Mouse (Mus musculus) retina, adult 2 months (tissue): ENCODE measurements at regions not wholly inside any gene's neighbourhood (a gene's known extent, or its start where the extent isn't known, plus 50 kb on each side); places are given as distances from the start of the nearest gene placed in this dataset.
"Not testable (repeated sequence)": the region's sequence is repeated elsewhere in the genome, so short reads cannot be mapped to it uniquely, and the experiment has no call there.

Experiments
- DNase-seq: peaks from one replicate; pipeline ENCODE4 v3.0.0-alpha.2; 2012; ENCODE audit warnings: low read depth, low spot score

DNA sequence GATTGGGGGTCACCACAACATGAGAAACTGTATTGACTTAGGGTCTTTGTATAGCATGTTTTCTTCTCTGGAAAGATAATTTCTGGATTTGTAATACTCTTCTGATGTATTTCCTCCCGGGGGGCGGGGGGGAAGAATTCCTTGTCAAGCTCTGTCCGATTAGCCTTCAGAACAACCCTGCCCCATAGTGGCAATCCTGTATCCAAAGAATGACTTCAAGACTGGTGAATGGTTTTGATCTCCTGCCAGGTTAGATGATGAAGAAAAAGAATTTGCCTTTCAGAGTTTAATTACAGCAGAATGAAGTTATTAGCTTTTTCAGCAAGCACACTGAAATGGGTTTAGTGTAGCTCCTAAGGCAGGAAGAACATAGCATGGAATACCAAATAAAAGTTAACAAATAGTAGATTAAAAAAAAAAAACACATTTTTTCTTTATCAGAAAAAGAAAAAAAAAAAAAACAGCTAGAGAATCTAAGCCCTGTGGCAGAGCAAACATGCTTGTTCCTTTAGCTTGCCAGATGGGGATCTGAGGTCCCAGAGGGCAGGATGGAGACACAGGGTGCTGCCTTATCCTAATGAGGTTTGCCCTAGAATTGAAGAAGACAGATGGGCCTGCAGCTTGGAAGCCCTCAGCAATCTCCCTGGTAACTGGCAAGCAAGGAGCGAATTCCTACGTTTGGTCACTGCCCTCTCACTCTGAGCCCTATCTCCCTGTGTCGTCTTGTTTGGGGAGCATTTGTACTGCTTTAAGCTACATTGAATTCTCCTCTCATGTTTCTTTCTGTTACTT lies 280.9 kb upstream of the Gm9972 start:
- DNase-seq: peak; percentile 13

DNA sequence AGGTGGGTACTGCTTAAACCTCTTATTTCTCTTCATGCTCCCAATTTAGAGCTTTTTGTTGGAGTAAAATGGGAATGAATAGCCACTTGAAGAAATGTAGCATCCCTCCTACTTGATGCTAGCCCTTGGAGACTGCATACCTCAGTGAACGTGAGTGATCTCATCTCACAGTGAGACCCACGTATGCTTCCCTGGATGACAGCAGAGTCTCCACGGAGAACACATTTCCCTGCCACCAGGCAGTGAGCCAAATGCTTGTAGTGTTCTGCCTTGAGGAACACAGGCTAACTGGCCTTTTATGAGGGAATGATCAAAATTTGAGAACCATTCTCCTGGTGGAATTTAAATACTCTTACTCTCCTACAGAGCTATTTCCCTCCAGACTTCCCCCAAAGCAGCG lies 280.1 kb upstream of the Gm9972 start:
- no peak for DNase-seq

DNA sequence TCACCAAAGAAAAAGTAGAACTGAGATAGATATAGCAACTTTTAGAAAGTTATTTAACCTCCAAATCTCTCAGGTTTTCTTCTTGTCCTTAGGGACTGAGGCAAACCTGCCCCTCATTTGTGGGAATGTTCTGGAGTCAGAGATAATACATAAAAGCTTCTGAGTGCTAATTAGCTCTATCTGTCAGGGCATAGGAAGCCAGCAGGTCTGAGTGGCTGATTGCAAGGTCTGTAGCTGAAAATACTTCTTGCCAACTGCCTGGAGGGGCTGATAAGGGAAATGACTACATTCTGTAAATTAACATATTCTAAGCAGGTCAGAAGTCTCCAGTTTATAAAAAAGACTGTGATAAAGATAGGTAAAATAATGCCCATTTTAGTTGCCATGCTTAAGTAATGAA lies 270.3 kb upstream of the Gm9972 start:
- no peak for DNase-seq

DNA sequence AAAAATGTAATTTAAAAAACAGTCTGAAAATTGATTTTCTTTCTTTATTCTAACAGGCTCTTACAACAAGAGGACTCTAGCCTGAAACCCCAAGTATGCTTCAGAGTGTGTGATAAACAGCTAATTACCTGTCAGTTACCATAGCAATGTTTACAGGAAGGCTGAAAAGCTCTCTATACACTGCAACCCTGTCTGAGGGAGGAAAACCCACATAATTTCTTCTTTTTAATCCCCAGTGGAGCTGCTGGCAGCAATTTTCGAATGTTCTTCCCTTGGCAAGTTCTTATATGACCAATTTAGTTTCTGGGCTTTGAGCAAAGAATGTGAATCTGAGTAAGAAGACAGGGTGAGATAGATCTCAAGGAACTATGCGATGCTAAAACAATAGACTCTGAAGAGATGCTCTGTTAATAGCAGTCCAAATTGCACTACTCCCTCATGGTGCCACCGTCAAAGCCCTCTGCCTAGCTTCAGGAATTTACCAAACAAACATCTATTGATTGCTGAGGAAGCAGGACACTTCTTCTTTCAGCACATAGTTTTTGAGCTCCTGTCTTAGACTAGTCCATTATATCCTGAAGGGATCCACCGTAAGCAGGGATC lies 260.4 kb upstream of the Gm9972 start:
- DNase-seq: no peak

DNA sequence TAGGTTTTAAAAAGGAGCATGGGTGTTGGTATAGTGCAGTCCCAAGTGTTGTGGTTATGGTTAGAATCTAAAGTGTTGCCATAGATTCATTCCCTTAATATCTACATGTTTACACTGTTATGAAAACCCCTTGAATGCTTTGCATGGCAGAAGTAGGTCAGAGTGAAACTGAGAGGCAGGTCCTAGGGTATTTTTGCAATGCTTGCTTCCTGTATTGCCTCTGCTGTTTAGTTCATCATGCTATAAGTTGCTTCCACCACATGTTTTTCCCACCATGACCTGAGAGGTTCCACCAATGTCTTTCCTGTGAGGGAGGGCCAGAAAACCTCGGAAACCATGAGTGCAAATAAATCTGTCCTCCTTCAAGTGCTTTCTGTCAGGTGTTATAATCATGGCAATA lies 224.1 kb upstream of the Gm9972 start:
- no peak for DNase-seq

DNA sequence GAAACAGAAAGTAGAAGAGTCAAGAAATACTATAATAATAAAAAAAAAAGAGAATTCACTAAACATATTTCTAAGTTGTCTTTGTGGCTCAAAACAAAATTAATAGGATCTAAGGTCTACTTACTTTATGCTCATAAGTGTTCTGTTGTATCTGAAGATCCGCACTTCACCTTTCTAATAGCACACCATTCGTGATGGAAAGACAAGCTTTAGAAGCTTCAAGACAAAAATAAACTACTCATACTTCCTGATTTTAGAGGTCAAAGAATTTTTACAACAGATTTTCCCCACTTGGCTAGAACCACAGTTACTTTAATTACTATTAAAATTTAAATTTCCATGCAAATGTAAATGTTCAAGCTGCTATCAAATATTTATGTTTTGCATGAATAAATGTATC lies 219.8 kb upstream of the Gm9972 start:
- DNase-seq: no peak

DNA sequence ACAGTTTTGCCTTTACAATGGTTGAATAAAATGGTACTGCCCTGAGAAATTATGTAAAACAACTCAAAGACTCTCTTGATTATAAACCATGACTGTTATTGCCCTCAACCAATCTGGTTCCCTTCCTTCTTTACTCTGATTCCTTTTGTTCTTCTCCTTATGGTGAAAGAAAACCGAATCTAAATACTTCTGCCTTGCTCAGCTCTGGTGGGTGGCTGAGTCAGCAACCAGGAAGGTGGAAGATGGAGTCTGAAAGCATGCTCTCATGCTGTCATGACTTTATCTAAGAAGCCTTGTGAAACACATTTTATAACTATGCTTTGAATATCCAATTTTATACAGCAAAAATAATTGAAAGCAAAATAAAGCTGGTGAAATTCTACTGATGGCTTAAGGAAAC lies 212.7 kb upstream of the Gm9972 start:
- DNase-seq: no peak

DNA sequence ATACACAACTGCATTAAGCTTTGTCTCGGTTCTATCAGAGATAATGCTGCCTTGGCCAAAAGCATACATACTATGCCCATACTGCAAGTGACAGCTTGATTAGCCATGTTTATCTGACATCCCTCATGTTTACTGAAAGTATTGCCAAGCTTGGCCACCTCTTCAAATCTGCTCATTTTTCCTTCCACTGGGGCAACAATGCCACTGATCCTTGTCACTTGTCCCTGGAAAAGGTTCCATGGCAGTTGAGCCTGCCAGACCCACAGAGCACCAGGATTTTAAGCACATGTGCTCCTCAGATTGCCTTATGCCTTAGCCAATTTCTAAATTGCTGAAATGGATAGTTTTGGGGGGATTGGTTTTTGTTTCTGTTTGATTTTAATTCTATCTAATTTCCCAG lies 189.8 kb upstream of the Gm9972 start:
- DNase-seq: no peak

DNA sequence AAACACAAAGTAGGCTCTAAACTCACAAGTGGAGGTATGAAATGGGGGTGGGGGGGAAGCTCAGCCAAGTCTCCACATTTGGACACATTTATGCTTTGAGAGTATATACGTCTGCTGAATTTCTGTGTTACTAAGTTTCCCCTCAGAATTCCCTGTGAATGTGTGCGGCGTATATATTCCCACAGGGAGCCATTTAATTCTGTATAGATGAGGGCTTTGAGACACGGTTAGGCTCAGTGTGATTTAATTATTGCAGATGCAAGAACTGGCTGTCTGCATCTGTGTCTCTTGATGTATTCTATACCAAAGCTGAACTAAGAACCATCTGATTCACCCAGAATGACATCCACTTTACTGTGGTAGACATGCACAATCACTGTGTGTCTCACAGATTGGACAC lies 181.1 kb upstream of the Gm9972 start:
- no peak for DNase-seq

DNA sequence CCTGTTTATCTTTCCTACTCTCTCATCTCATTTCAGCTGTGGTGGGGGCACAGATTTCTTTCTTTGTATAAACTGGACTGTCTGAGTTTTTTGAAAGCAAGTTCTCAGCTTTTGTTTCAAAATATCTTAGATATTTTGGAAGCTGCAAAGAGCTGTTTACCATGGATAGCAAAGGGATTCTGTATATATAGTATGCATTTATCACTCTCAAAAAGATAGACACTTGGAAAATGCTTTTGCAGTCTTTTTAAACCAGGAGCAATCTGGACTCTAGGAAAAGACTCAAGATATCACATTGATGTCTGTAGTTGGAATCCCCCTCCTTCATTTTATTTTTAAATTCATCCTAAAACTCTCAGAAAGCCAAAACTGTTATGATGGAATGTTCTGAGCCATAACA lies 177.9 kb upstream of the Gm9972 start:
- DNase-seq: no peak

DNA sequence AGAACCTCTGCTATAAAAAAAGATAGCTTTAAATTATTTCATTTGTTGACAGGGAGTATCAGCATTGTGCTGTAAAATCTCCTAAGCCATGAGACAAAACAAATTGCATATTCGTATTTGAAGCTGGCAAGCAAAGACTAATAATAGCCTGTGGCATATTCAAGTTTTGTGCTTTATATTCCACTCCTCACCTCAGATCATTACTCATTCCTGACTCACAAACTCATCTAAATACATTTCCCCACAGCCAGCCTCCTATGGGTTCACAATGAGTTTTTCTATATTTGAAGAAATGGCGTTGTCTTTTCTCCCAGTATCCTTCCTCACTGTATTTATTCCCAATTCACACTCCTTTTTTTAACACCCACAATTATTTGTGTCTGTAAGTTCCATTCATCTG lies 161.5 kb upstream of the Gm9972 start:
- DNase-seq: no peak

DNA sequence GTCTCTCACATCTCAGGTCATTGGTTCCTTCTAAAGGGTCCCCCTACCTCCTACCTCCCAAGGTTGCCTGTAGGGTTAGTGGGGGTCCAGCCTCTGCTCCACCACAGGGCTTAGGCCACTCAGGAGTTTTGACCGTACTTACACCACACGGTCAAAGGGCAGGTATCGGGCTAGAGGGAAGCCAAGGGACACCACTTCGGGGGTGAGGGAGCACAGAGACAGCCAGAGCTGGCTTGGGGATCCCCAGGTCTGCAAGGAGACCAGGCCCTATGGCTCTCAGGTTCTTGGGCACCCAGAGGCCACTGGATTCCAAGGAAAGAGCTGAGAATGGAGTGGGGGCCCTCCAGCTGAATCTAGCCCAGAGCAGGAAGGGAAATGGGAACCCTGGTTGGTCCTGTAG lies 135.5 kb upstream of the Gm9972 start:
- DNase-seq: no peak

DNA sequence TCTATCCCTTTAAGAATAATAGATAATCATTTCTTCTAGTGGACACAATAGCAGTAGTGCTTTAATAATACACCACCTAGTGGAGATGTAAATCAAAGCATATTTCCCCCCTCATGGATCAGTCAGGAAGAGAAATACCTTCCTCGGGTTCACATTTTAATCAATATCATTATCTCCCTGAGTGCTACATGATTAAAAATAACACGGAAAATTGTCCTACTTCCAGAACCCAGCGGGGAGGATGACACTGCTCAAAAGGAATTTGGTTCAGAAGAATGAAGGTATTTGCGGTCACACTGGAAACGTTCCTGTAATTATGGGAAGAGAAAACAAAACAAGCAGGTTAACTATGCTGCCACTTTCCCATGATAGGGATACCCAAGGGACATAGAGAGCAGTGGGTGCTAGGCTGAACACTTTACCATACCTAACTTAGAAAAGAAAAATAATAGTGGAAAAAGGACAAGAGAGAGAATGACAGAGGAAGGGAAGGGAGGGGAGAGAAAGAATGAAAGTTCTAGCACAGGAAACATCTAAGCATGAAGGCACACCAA lies 132.0 kb upstream of the Gm9972 start:
- DNase-seq: no peak

DNA sequence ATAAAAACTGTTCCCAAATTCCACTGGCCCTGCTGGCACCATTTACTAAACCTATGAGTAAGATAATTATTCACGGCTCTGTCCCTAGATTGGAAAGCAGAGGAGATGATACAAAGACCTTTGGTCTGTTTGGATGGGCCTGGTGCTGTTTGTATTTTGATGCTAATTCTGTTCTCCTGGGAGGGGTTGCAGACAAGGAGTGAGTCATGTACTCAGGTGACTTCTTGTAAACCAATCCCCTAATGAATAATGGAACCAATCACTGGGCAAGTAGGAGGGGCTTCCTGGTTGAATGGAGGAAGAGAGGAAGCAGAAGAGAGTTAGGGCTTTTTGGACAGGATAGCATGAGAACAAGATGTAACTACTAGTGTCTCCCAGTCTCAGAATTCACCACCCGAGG lies 130.0 kb upstream of the Gm9972 start:
- no peak for DNase-seq

DNA sequence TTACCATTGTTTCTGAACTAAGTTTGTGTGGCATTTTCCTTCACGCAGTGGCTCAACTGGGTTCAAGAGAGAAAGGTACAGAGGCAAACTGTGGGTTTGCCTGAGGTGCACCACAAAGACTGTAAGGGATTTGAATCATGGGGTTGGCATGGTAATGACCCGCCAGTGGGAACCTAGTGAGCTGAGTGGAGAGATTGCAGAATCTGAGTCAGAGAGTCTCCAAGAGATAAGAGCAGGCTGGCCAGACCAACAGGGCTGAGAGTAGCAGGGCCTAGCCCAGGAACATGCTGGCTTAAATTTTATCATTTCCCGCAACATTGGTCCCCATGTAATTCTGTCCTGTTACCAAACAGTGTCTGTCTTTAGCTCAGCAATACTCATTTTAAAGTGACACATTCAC lies 129.5 kb upstream of the Gm9972 start:
- DNase-seq: no peak

DNA sequence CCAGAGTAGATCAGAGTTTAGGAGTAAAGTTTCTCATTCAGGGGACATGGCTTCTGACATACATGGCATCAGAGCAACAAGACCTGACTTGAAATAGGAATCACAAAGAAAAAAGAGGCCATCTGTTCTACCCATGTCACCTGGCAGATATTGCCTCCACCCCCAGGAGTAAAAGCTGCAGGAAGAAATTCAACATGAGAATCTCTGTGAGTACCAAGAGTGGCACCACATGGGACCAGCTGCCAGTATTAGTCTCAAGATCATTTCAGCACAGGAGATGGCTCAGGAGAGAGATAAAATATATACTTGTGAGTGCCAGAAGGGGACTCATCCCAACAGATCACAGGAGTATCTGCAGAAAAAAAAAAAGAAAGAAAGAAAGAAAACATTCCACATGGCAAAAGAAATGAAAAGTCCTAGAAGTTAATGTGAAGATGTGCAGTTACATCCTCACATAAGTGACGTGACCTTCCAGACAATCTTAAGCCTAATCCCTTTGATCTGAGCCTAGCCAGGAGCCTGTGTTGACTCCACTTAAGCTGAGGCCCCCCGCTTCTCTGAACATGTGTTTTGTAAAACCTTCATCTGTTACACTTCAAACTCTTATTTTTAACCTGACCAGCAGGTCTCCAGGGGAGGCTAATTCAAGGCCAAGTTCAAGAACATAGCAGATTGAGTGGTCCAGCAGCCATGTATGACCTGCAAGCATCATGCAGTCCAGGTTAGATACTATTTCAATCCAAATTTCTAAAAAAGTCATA lies 118.9 kb upstream of the Gm9972 start:
- DNase-seq: no peak

DNA sequence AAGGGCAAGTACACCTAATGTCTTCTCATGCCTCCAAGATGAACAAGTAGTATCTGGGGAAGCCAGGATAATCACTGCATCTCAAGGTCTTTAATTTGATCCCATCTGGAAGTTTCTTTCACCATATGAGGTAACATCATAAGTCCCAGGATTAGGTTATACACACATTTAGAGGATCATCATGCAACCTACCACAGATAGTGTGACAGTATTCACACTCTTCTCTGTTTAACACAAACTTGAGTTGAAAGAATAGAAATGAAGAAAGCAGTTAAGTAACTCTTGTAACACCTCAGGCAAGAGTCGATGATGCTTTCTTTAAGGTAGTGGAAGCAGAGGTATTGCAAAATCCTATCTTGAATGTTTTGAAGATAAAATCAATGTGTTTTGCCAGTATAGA lies 116.3 kb upstream of the Gm9972 start:
- no peak for DNase-seq

DNA sequence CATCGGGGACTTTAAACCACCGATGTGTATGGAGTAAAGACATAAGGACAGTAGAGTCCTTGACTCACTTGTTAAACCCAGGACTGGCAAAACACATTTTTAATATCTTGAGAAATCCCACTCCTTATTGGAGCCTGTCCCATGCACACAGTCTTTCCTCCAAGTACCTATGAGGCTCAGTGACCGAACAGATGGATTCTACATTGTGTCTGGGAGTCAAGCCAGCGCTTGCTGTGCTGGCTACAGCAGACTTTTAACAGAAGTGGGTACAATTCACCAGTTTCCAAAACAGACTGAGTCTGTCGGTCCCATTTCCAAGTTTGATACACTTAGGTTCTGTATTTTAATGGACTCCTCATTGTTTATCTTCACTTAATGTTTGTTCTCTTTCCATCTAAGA lies 108.4 kb upstream of the Gm9972 start:
- no peak for DNase-seq

DNA sequence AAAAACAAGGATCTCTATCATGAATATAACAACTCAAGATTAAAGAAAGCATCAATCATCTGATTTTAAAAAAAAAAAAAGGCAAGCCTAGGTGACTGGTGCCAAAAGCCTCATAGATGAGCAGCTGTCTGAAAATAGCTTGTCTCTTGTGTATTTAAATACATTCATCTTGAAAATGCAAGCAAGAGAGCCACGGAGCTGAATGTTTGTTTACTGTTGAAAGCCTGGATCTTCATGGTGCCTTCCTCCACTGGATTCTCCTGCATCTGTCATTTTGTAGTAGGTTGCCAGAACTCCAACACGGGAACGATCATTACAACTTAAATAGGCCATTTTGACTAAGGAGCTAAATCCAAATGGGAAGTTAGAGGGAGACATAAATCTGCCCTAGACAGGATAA lies 106.6 kb upstream of the Gm9972 start:
- no peak for DNase-seq

DNA sequence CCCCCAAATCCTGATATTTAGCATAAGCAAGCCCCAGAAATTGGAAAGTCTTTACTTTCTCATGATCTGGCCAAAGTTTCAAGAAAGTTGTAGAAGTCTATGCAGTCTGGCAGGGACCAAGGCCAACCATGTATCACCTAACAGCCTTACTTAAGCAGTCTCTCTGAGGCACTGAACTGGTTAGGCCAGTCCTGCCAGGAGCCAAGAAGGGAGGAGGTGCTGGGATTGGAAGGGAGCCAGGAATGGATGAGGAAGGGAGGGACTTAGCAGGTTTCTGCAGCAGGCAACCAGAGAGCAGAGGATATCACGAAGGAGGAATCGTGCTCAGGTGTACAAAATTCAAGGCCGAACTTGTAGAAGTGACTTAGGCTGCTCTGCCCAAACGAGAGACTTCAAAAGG lies 96.3 kb upstream of the Gm9972 start:
- DNase-seq: not testable (repeated sequence)

DNA sequence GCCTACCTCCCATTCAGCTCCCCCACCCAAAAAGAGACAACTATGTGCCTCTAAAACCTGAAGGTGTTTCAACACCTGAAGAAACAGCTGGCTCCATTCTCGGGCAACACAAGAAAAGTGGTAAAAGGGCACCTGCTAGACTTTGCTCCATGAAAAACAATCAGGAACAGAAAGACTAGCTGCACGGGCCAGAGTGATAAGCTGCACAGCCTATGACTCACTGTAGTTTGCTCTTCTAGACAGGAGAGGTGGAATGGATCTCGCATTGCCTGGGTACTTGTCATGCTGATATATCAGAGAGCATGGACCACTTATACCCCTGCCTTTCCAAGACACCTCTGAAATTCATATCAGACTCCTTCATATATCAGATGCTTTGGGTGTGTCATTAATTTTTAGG lies 94.0 kb upstream of the Gm9972 start:
- no peak for DNase-seq

DNA sequence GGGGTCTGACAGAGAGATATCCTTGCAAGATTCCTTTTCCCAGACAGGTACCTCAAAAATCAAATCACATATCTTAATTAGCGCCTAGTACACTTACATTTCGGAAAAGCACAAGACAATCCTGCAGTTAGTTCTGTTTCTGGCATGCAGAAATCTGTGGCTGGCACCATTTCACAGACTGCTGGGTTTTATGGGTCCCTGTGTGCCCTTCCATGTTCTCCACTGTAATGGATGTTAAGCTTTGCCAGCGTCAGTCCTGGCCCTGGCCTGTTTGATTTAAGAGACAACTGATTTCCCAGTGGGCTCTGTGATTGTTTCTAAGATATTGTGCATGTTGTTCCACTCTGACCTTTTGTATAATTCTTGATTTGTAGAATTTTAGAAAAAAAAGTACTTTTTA lies 93.3 kb upstream of the Gm9972 start:
- DNase-seq: no peak

DNA sequence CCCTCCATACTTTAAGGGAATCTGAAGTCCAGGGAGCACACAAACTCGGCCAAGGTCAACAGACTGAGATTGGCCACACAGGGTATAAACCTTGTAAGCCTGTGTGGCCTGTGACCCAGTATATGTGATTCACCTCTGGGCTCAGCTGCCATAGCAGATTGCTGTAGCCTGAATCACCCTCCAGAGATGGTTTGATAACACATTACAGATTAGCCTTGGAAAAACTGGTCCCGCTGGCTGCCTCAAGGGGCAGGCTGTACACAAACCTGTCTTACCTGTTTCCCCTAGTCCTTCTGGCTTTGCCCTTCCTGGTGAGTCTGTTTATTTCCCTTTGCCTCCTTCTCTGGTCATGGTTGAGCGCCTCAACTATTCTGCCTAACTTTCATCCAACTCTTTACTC lies 91.0 kb upstream of the Gm9972 start:
- no peak for DNase-seq
